Mouse (Mus musculus): ENCODE results near the gene Tagln.

DNA sequence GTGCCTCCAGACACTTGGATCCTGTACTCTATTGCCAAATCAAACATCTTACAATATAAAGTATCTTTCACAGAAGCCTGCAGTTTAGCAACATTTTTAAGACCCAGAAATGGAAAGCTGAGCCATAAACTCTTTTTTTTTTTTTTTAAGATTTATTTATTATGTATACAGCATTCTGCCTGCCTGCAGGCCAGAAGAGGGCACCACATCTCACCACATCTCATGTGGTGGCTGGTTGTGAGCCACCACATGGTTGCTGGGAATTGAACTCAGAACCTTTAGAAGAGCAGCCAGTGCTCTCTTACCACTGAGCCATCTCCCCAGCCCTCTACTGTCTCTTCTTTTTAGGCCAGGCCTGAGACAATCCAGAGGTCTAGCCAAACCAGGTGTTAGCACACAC is 45.5 kb upstream of the Tagln start:
- TF ChIP-seq POLR2A (IDR thresholded peaks at IDR 0.05; ENCODE audit: low read depth, low read length) (no peak), CTCF (IDR thresholded peaks at IDR 0.05; ENCODE audit: extremely low read depth, insufficient read length, insufficient replicate concordance, low read depth, low read length) (no peak)
